Mouse (Mus musculus): ENCODE data around the gene Tcf12. TPM values are rescaled to one million over a fixed set of nuclear protein-coding genes. Genes with fewer than 3 reads are reported as not detected.

Gene Tcf12
- total and polyA plus RNA-seq, 3 experiments = 41.4 to 42.3 (median 41.7) TPM

GRCm38 (mm10) chr9:71834707-71835106 lies 277.0 kb downstream of the Tcf12 start:
- TF ChIP-seq NELFE (IDR thresholded peaks at IDR 0.05; ENCODE audit: low read depth, low read length) = no peak
- TF ChIP-seq SIN3A (IDR thresholded peaks at IDR 0.05; ENCODE audit: low read length) = no peak
- no peak for TF ChIP-seq HCFC1 (IDR thresholded peaks at IDR 0.05; ENCODE audit: low read depth, low read length)
- TF ChIP-seq MAZ (IDR thresholded peaks at IDR 0.05; ENCODE audit: low read depth, low read length) = no peak
- TF ChIP-seq CTCF (conservative IDR thresholded peaks at IDR 0.05 in 1 of 2, IDR thresholded peaks at IDR 0.05 in 1 of 2; ENCODE audit: low read depth in 2 of 2, low read length in 2 of 2) = no peak
- TF ChIP-seq USF1 (IDR thresholded peaks at IDR 0.05; ENCODE audit: low read depth, low read length) = no peak
- TF ChIP-seq PAX5 (IDR thresholded peaks at IDR 0.05; ENCODE audit: low read length) = no peak
- TF ChIP-seq MAFK (IDR thresholded peaks at IDR 0.05; ENCODE audit: insufficient replicate concordance, low read length) = no peak
- TF ChIP-seq ZC3H11A (IDR thresholded peaks at IDR 0.05; ENCODE audit: low read depth, low read length) = no peak
- no peak for TF ChIP-seq KAT2A (IDR thresholded peaks at IDR 0.05; ENCODE audit: insufficient replicate concordance, low read length)
- Histone ChIP-seq H3K4me3 (replicated peaks in 1 of 3; ENCODE audit: low read depth in 2 of 3, low read length in 2 of 3, poor library complexity in 1 of 3) (no peak overlapping the region), H3K27ac (ENCODE audit: insufficient read depth, low read depth) (no peak overlapping the region), H3K9me3 (replicated peaks; ENCODE audit: low read length) (no peaks in the 10 kb centered on the region), H3K4me1 (ENCODE audit: control insufficient read depth in 1 of 2, insufficient read depth in 2 of 2) (peaks cover 3 to 48% of the 10 kb centered on the region in 2 experiments), H3K4me2 (ENCODE audit: insufficient read depth, low read depth, poor library complexity, severe bottlenecking) (peak overlapping the region; percentile 14; the same call in 1 of the 2 replicates), H3K9ac (ENCODE audit: insufficient read depth, low read depth) (no peak overlapping the region), H3K27me3 (replicated peaks) (no peaks in the 10 kb centered on the region), H3K79me2 (replicated peaks; ENCODE audit: control insufficient read depth, extremely low read depth, insufficient read depth, poor library complexity, severe bottlenecking) (no peaks in the 10 kb centered on the region), H3K36me3 (replicated peaks in 1 of 2; ENCODE audit: control insufficient read depth in 1 of 2, insufficient read depth in 1 of 2, low read length in 1 of 2) (no peaks in the 10 kb centered on the region)
- in situ Hi-C loops (cut with MboI; ENCODE audit: low pct_ligation_motif_present, low pct_unique_long_range_greater_than_20kb, low sequenced_read_pairs) = loop anchor here (5.0 kb wide), 2 partner anchors 358 to 573 kb away; no protein-coding TSS in a partner anchor
- peak; percentile 46 for DNase-seq (ENCODE audit: extremely low read depth)
- dilution Hi-C loops (cut with MboI; ENCODE audit: extremely low pct_ligation_motif_present, extremely low pct_unique_long_range_greater_than_20kb, low sequenced_read_pairs) = no loop called here

GRCm38 (mm10) chr9:71831756-71832699 lies 279.6 kb downstream of the Tcf12 start:
- dilution Hi-C loops (cut with MboI; ENCODE audit: extremely low pct_ligation_motif_present, extremely low pct_unique_long_range_greater_than_20kb, low sequenced_read_pairs) = no loop called here
- in situ Hi-C loops (cut with MboI; ENCODE audit: low pct_ligation_motif_present, low pct_unique_long_range_greater_than_20kb, low sequenced_read_pairs) = loop anchor here (5.0 kb wide), 2 partner anchors 360 to 575 kb away; no protein-coding TSS in a partner anchor
- Histone ChIP-seq H3K27me3 (replicated peaks) (no peaks in the 10 kb centered on the region), H3K36me3 (replicated peaks in 1 of 2; ENCODE audit: control insufficient read depth in 1 of 2, insufficient read depth in 1 of 2, low read length in 1 of 2) (no peaks in the 10 kb centered on the region), H3K9ac (ENCODE audit: insufficient read depth, low read depth) (no peak overlapping the region), H3K4me2 (ENCODE audit: insufficient read depth, low read depth, poor library complexity, severe bottlenecking) (0 out of 2 replicates have a peak overlapping the region, but pooled peaks have one; percentile 18), H3K4me3 (replicated peaks in 1 of 3; ENCODE audit: low read depth in 2 of 3, low read length in 2 of 3, poor library complexity in 1 of 3) (peak overlapping the region in 1 of 3 experiments; percentile 13), H3K4me1 (ENCODE audit: control insufficient read depth in 1 of 2, insufficient read depth in 2 of 2) (peaks cover 3 to 49% of the 10 kb centered on the region in 2 experiments), H3K27ac (ENCODE audit: insufficient read depth, low read depth) (no peak overlapping the region), H3K79me2 (replicated peaks; ENCODE audit: control insufficient read depth, extremely low read depth, insufficient read depth, poor library complexity, severe bottlenecking) (no peaks in the 10 kb centered on the region), H3K9me3 (replicated peaks; ENCODE audit: low read length) (no peaks in the 10 kb centered on the region)
- DNase-seq (ENCODE audit: extremely low read depth) = peak; percentile 62
- TF ChIP-seq SMC3 (IDR thresholded peaks at IDR 0.05; ENCODE audit: low read depth, low read length) = peak; percentile 93
- TF ChIP-seq KAT2A (IDR thresholded peaks at IDR 0.05; ENCODE audit: insufficient replicate concordance, low read length) = no peak
- TF ChIP-seq RAD21 (IDR thresholded peaks at IDR 0.05; ENCODE audit: low read depth, low read length) = peak; percentile 84
- peak; percentile 66 to 93 for TF ChIP-seq CTCF (conservative IDR thresholded peaks at IDR 0.05 in 1 of 2, IDR thresholded peaks at IDR 0.05 in 1 of 2; ENCODE audit: low read depth in 2 of 2, low read length in 2 of 2)
- 0 out of 2 replicates have a peak, but pooled peaks have one; percentile 35 for TF ChIP-seq TCF12 (IDR thresholded peaks at IDR 0.05; ENCODE audit: low read depth, low read length)
- peak; percentile 31; the same call in 1 of the 2 replicates for TF ChIP-seq NELFE (IDR thresholded peaks at IDR 0.05; ENCODE audit: low read depth, low read length)
- TF ChIP-seq ZC3H11A (IDR thresholded peaks at IDR 0.05; ENCODE audit: low read depth, low read length) = peak; percentile 68
- TF ChIP-seq ZNF384 (IDR thresholded peaks at IDR 0.05; ENCODE audit: low read depth, low read length) = no peak
- TF ChIP-seq MEF2A (IDR thresholded peaks at IDR 0.05; ENCODE audit: borderline replicate concordance, low read depth, low read length) = 0 out of 2 replicates have a peak, but pooled peaks have one; percentile 13
- 0 out of 2 replicates have a peak, but pooled peaks have one; percentile 28 for TF ChIP-seq SIN3A (IDR thresholded peaks at IDR 0.05; ENCODE audit: low read length)
- no peak for TF ChIP-seq ZMIZ1 (IDR thresholded peaks at IDR 0.05; ENCODE audit: low read depth, low read length)

Data from CH12.LX (cell line).